In the genomic region with DNA sequence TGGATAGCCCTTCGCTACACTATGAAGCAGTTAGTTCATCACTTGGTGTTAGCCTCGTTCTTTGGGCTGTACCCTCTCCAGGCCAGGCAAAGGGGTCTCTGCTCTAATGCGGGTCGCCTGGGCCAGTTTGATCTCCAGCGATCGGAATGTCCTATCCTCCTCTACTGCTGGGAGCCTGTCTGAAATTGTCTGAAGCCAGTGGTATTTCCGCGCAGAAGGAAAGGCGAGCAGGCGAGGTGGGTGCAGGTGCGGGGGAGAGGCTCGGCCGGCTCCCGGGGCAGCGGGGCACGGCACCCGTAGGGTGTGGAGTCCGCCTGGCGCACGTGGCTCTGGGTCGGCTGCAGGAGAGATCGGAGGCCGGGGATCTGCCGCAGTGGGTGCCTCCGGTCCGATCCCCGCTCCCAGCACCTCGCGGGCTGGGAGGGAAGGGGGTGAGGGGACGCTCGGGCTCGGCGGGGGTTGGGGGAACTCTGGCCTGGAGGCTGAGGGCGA, we compare ENCODE assay signal across 8 mouse cellular contexts.
DNase-seq lines count a peak whose midpoint lies in the region; ATAC-seq and TF ChIP-seq lines count a peak whose summit lies in the region.

No protein-coding gene starts in this region.

- peaks cover 27% of the 10 kb centered on the region for H3K4me1 ChIP-seq in kidney, embryonic 15.5 days
- no peaks in the 10 kb centered on the region for H3K4me1 ChIP-seq in bone marrow macrophage, adult 2 months (ENCODE audit: control insufficient read depth, insufficient read depth, low read length)
- H3K4me1 ChIP-seq in heart, embryonic 16.5 days (ENCODE audit: control insufficient read depth, insufficient read depth, low read length) = peaks cover 12% of the 10 kb centered on the region
- H3K4me1 ChIP-seq in liver, embryonic 14.5 days (replicated peaks; ENCODE audit: control insufficient read depth in 2 of 2, insufficient read depth in 2 of 2, low read length in 1 of 2) = no peaks in the 10 kb centered on the region
- H3K4me1 ChIP-seq in stomach, embryonic 16.5 days (ENCODE audit: control insufficient read depth, insufficient read depth, low read length) = peaks cover 6% of the 10 kb centered on the region; the same call in 1 of the 2 replicates
- no peaks in the 10 kb centered on the region for H3K4me1 ChIP-seq in thymus, adult 2 months (replicated peaks; ENCODE audit: control insufficient read depth, insufficient read depth, low read length)

- no peak for TF ChIP-seq POLR2A in bone marrow macrophage, adult 2 months (IDR thresholded peaks at IDR 0.05; ENCODE audit: borderline replicate concordance, low read depth, low read length)
- no peak for TF ChIP-seq POLR2A in thymus, adult 2 months (IDR thresholded peaks at IDR 0.05; ENCODE audit: control insufficient read depth, extremely low read depth, insufficient read depth, low read length, poor library complexity)

- TF ChIP-seq EP300 in liver, embryonic 14.5 days (IDR thresholded peaks at IDR 0.05; ENCODE audit: low read depth) = no peak

- peak overlapping the region; percentile 45 for H3K4me3 ChIP-seq in kidney, embryonic 15.5 days (replicated peaks)
- peak overlapping the region; percentile 38 for H3K4me3 ChIP-seq in bone marrow macrophage, adult 2 months (ENCODE audit: insufficient read depth, low read length)
- H3K4me3 ChIP-seq in heart, embryonic 16.5 days (ENCODE audit: low read length) = peak overlapping the region; percentile 58
- H3K4me3 ChIP-seq in liver, embryonic 14.5 days (ENCODE audit: insufficient read depth in 1 of 2, low read depth in 2 of 2, low read length in 2 of 2) = peak overlapping the region; percentile 4 to 30; a peak in 3 of 4 replicates
- H3K4me3 ChIP-seq in stomach, embryonic 16.5 days (replicated peaks; ENCODE audit: low read length) = peak overlapping the region; percentile 50
- no peak overlapping the region for H3K4me3 ChIP-seq in thymus, adult 2 months (ENCODE audit: control insufficient read depth, insufficient read depth, low read length)

- WGBS in kidney, embryonic 15.5 days = under 1% methylated on average over 33 of the region's 34 CpGs
- under 1% methylated on average over 34 of the region's 34 CpGs for WGBS in heart, embryonic 16.5 days
- 2% methylated on average over 32 of the region's 34 CpGs for WGBS in liver, embryonic 14.5 days (ENCODE audit: insufficient replicate concordance)
- 1% methylated on average over 33 of the region's 34 CpGs for WGBS in stomach, embryonic 16.5 days
- 2% methylated on average over 34 of the region's 34 CpGs for WGBS in thymus, adult 2 months

- no peak for TF ChIP-seq CTCF in bone marrow macrophage, adult 2 months (IDR thresholded peaks at IDR 0.05; ENCODE audit: low read depth, low read length)
- TF ChIP-seq CTCF in liver, embryonic 14.5 days (IDR thresholded peaks at IDR 0.05; ENCODE audit: low read depth) = no peak
- TF ChIP-seq CTCF in thymus, adult 2 months (IDR thresholded peaks at IDR 0.05; ENCODE audit: borderline replicate concordance, control insufficient read depth, extremely low read depth, insufficient read depth, low read length, poor library complexity) = no peak

- peak overlapping the region; percentile 74 for H3K4me2 ChIP-seq in kidney, embryonic 15.5 days
- H3K4me2 ChIP-seq in heart, embryonic 16.5 days (ENCODE audit: low read depth, low read length) = peak overlapping the region; percentile 91
- H3K4me2 ChIP-seq in liver, embryonic 14.5 days (ENCODE audit: low read depth) = peak overlapping the region; percentile 45
- peak overlapping the region; percentile 80 for H3K4me2 ChIP-seq in stomach, embryonic 16.5 days (ENCODE audit: low read depth, low read length)

- H3K9me3 ChIP-seq in kidney, embryonic 15.5 days (replicated peaks) = no peaks in the 10 kb centered on the region
- no peaks in the 10 kb centered on the region for H3K9me3 ChIP-seq in heart, embryonic 16.5 days (replicated peaks; ENCODE audit: control insufficient read depth, low read length)
- H3K9me3 ChIP-seq in liver, embryonic 14.5 days (ENCODE audit: control insufficient read depth, low read length) = no peaks in the 10 kb centered on the region
- H3K9me3 ChIP-seq in stomach, embryonic 16.5 days (replicated peaks; ENCODE audit: control insufficient read depth, low read length) = no peaks in the 10 kb centered on the region

- DNase-seq in kidney, adult 8-10 months = no peak
- no peak for DNase-seq in liver, embryonic 14.5 days (ENCODE audit: low read depth in 3 of 3, low spot score in 3 of 3)
- DNase-seq in thymus, adult 2 months = no peak
- no peak for DNase-seq in right cerebral cortex, postnatal 36 days (ENCODE audit: low spot score in 2 of 2)

- ATAC-seq in kidney, embryonic 15.5 days (replicated peaks; ENCODE audit: low FRiP score) = peak; percentile 55
- no peak for ATAC-seq in heart, embryonic 16.5 days (replicated peaks; ENCODE audit: extremely low read depth, insufficient read depth, low FRiP score)
- no peak for ATAC-seq in liver, embryonic 14.5 days (ENCODE audit: insufficient read depth)
- peak; percentile 53; the same call in 1 of the 2 replicates for ATAC-seq in stomach, embryonic 16.5 days (ENCODE audit: insufficient read depth, low FRiP score)

- H3K27ac ChIP-seq in kidney, embryonic 15.5 days = peak overlapping the region; percentile 78
- H3K27ac ChIP-seq in bone marrow macrophage, adult 2 months (ENCODE audit: insufficient read depth, low read depth, low read length) = no peak overlapping the region
- H3K27ac ChIP-seq in heart, embryonic 16.5 days (ENCODE audit: low read length) = no peak overlapping the region
- H3K27ac ChIP-seq in liver, embryonic 14.5 days = no peak overlapping the region
- H3K27ac ChIP-seq in stomach, embryonic 16.5 days (ENCODE audit: low read length) = 0 out of 2 replicates have a peak overlapping the region, but pooled peaks have one; percentile 25
- H3K27ac ChIP-seq in thymus, adult 2 months (ENCODE audit: control insufficient read depth, insufficient read depth, low read length) = no peak overlapping the region

- H3K9ac ChIP-seq in kidney, embryonic 15.5 days = peak overlapping the region; percentile 31
- H3K9ac ChIP-seq in heart, embryonic 16.5 days (ENCODE audit: low read length) = peak overlapping the region; percentile 57
- H3K9ac ChIP-seq in liver, embryonic 14.5 days (replicated peaks) = no peak overlapping the region
- peak overlapping the region; percentile 72 for H3K9ac ChIP-seq in stomach, embryonic 16.5 days (ENCODE audit: low read length)

- no peaks in the 10 kb centered on the region for H3K36me3 ChIP-seq in kidney, embryonic 15.5 days
- H3K36me3 ChIP-seq in heart, embryonic 16.5 days (ENCODE audit: control insufficient read depth, insufficient read depth) = no peaks in the 10 kb centered on the region
- no peaks in the 10 kb centered on the region for H3K36me3 ChIP-seq in liver, embryonic 14.5 days (replicated peaks; ENCODE audit: control insufficient read depth, insufficient read depth, low read depth)
- no peaks in the 10 kb centered on the region for H3K36me3 ChIP-seq in stomach, embryonic 16.5 days (ENCODE audit: control insufficient read depth, insufficient read depth, low read length)
- H3K36me3 ChIP-seq in thymus, adult 2 months (ENCODE audit: control insufficient read depth, insufficient read depth, low read length) = no peaks in the 10 kb centered on the region

- H3K27me3 ChIP-seq in kidney, embryonic 15.5 days = peaks cover 79% of the 10 kb centered on the region
- H3K27me3 ChIP-seq in heart, embryonic 16.5 days (ENCODE audit: control insufficient read depth, insufficient read depth, low read length) = peaks cover 62% of the 10 kb centered on the region
- peaks cover 42% of the 10 kb centered on the region for H3K27me3 ChIP-seq in liver, embryonic 14.5 days (ENCODE audit: control insufficient read depth, insufficient read depth, low read length)
- H3K27me3 ChIP-seq in stomach, embryonic 16.5 days (ENCODE audit: control insufficient read depth, insufficient read depth, low read length) = peaks cover 40% of the 10 kb centered on the region
- peaks cover 4% of the 10 kb centered on the region; the same call in 1 of the 2 replicates for H3K27me3 ChIP-seq in thymus, adult 2 months (ENCODE audit: control insufficient read depth, insufficient read depth, low read length)

Comparison
In these comparisons a context has a peak if more than half of its experiments do, and no peak if none do; other contexts are left out.
1. ATAC-seq: peak in kidney, embryonic 15.5 days (single experiment) and stomach, embryonic 16.5 days (single experiment); none in heart, embryonic 16.5 days (single experiment) and liver, embryonic 14.5 days (single experiment).
2. H3K27ac ChIP-seq: peak in kidney, embryonic 15.5 days (single experiment) and stomach, embryonic 16.5 days (single experiment); none in bone marrow macrophage, adult 2 months (single experiment), heart, embryonic 16.5 days (single experiment), liver, embryonic 14.5 days (single experiment) and thymus, adult 2 months (single experiment).
3. Peak in every context shown above with its lines, with median percentiles within 50 percentile points of each other: H3K4me2 ChIP-seq.